Mouse (Mus musculus) heart, embryonic 16.5 days (tissue): Measurements from ENCODE around the gene Eif4g3. TPM values are rescaled to one million over a fixed set of nuclear protein-coding genes. Genes with fewer than 3 reads are reported as not detected.

Experiments
- ATAC-seq: fragments of 200-750 bp; cut with Nextera tagmentation; replicated peaks from 2 replicates; pipeline ENCODE4 v1.8.0; 2017; ENCODE audit warnings: moderate number of reproducible peaks; ENCODE audit not compliant: insufficient read depth, low FRiP score; ENCODE audit errors: extremely low read depth
- H3K27ac ChIP-seq: fragments of 300-500 bp; sonication (generic); 2 replicates; pipeline ENCODE4 v1.5.1; 2014; ENCODE audit warnings: mild to moderate bottlenecking, low read length, control low read depth, moderate library complexity
- H3K27me3 ChIP-seq: fragments of 300-500 bp; sonication (generic); 2 replicates; pipeline ENCODE4 v1.6.1; 2014; ENCODE audit warnings: low read length, mixed read lengths; ENCODE audit not compliant: control insufficient read depth, insufficient read depth
- H3K36me3 ChIP-seq: fragments of 300-500 bp; sonication (generic); 2 replicates; pipeline ENCODE4 v1.6.1; 2014; ENCODE audit not compliant: control insufficient read depth, insufficient read depth
- H3K4me1 ChIP-seq: fragments of 300-500 bp; sonication (generic); 2 replicates; pipeline ENCODE4 v1.6.1; 2014; ENCODE audit warnings: low read length, mixed read lengths; ENCODE audit not compliant: control insufficient read depth, insufficient read depth
- H3K4me2 ChIP-seq: fragments of 300-500 bp; sonication (generic); 2 replicates; pipeline ENCODE4 v1.6.1; 2014; ENCODE audit warnings: low read depth, mild to moderate bottlenecking, control low read depth, low read length
- H3K4me3 ChIP-seq: fragments of 300-500 bp; sonication (generic); 2 replicates; pipeline ENCODE4 v1.5.1; 2014; ENCODE audit warnings: mild to moderate bottlenecking, control low read depth, low read length
- H3K9ac ChIP-seq: fragments of 300-500 bp; sonication (generic); 2 replicates; pipeline ENCODE4 v1.6.1; 2014; ENCODE audit warnings: low read length, control low read depth
- H3K9me3 ChIP-seq: fragments of 300-500 bp; sonication (generic); replicated peaks from 2 replicates; pipeline ENCODE4 v1.6.1; 2016; ENCODE audit warnings: low read length; ENCODE audit not compliant: control insufficient read depth
- WGBS: fragments of 180-500 bp; shearing (Covaris S2); extraction: QIAGEN DNeasy Blood & Tissue Kit; methylation state at CpG from one replicate; pipeline ENCODE4 v1.1.7; 2014; 5-methylcytosine and 5-hydroxymethylcytosine counted together
- polyA plus RNA-seq: library from polyadenylated mRNA; unstranded; fragments of >200 nt; fragmentation: Nextera tagmentation; extraction: Ambion mirVana; gene quantifications from 2 replicates; pipeline ENCODE4 v1.2.1, GENCODE M21; 2015

Gene Eif4g3
- polyA plus RNA-seq, 1 experiment from 2014 or later: 18.9 TPM

- H3K9me3 ChIP-seq: no peaks in the 10 kb centered on the region
- H3K27ac ChIP-seq: no peak overlapping the region
- H3K36me3 ChIP-seq: peaks cover 5% of the 10 kb centered on the region; the same call in 1 of the 2 replicates
- H3K4me1 ChIP-seq: no peaks in the 10 kb centered on the region
- H3K27me3 ChIP-seq: no peaks in the 10 kb centered on the region
- no peak overlapping the region for H3K4me3 ChIP-seq
- ATAC-seq: no peak
- no peak overlapping the region for H3K9ac ChIP-seq
- WGBS: 82% methylated on average over 4 of the region's 4 CpGs
- H3K4me2 ChIP-seq: no peak overlapping the region
Measured at GRCm38 (mm10) chr4:138149977-138150376, 157.2 kb downstream of the Eif4g3 start.

- H3K27ac ChIP-seq: no peak overlapping the region
- H3K4me2 ChIP-seq: no peak overlapping the region
- no peak overlapping the region for H3K9ac ChIP-seq
- H3K27me3 ChIP-seq: no peaks in the 10 kb centered on the region
- 88% methylated on average over 9 of the region's 9 CpGs for WGBS
- no peaks in the 10 kb centered on the region for H3K4me1 ChIP-seq
- no peak for ATAC-seq
- no peaks in the 10 kb centered on the region for H3K9me3 ChIP-seq
- H3K4me3 ChIP-seq: no peak overlapping the region
- peaks cover 5% of the 10 kb centered on the region for H3K36me3 ChIP-seq
Measured at GRCm38 (mm10) chr4:138151226-138151625, 158.4 kb downstream of the Eif4g3 start.

- H3K36me3 ChIP-seq: peaks cover 19% of the 10 kb centered on the region
- no peak for ATAC-seq
- 59% methylated on average over 3 of the region's 3 CpGs for whole genome bisulfite sequencing
Measured at GRCm38 (mm10) chr4:138153980-138154379, 161.2 kb downstream of the Eif4g3 start.

GRCm38 (mm10) chr4:138160918-138161317 lies 168.1 kb downstream of the Eif4g3 start:
- ATAC-seq: no peak; the same call in 1 of the 2 replicates
- H3K4me3 ChIP-seq: no peak overlapping the region
- no peaks in the 10 kb centered on the region for H3K9me3 ChIP-seq
- H3K9ac ChIP-seq: no peak overlapping the region
- H3K4me2 ChIP-seq: no peak overlapping the region
- H3K4me1 ChIP-seq: peaks cover 28% of the 10 kb centered on the region
- no peaks in the 10 kb centered on the region for H3K27me3 ChIP-seq
- peak overlapping the region; percentile 50 for H3K27ac ChIP-seq
- peaks cover 23% of the 10 kb centered on the region for H3K36me3 ChIP-seq
- WGBS: 34% methylated on average over 5 of the region's 5 CpGs

More at GRCm38 (mm10) chr4:138153980-138154379, 161.2 kb downstream of the Eif4g3 start:
- H3K27ac ChIP-seq: no peak overlapping the region
- H3K9me3 ChIP-seq: no peaks in the 10 kb centered on the region
- no peaks in the 10 kb centered on the region for H3K27me3 ChIP-seq
- no peak overlapping the region for H3K4me2 ChIP-seq
- H3K4me1 ChIP-seq: no peaks in the 10 kb centered on the region
- no peak overlapping the region for H3K4me3 ChIP-seq
- H3K9ac ChIP-seq: no peak overlapping the region

GRCm38 (mm10) chr4:138161550-138161949 lies 168.7 kb downstream of the Eif4g3 start:
- Histone ChIP-seq H3K36me3 (peaks cover 26% of the 10 kb centered on the region), H3K27ac (no peak overlapping the region), H3K9me3 (no peaks in the 10 kb centered on the region), H3K4me3 (no peak overlapping the region), H3K4me2 (no peak overlapping the region), H3K27me3 (no peaks in the 10 kb centered on the region), H3K4me1 (peaks cover 28% of the 10 kb centered on the region), H3K9ac (no peak overlapping the region)
- WGBS: 43% methylated on average over 3 of the region's 3 CpGs
- ATAC-seq: peak; percentile 51; the same call in 1 of the 2 replicates

GRCm38 (mm10) chr4:138163836-138164235 lies 171.0 kb downstream of the Eif4g3 start:
- H3K27me3 ChIP-seq: no peaks in the 10 kb centered on the region
- H3K27ac ChIP-seq: peak overlapping the region; percentile 60
- peaks cover 28% of the 10 kb centered on the region for H3K4me1 ChIP-seq
- no peak overlapping the region for H3K4me3 ChIP-seq
- no peaks in the 10 kb centered on the region for H3K9me3 ChIP-seq
- peaks cover 23% of the 10 kb centered on the region for H3K36me3 ChIP-seq
- no peak overlapping the region; the same call in 1 of the 2 replicates for H3K9ac ChIP-seq
- no peak overlapping the region for H3K4me2 ChIP-seq
- no peak; the same call in 1 of the 2 replicates for ATAC-seq
- 43% methylated on average over 2 of the region's 2 CpGs for WGBS

- H3K9ac ChIP-seq: no peak overlapping the region
- H3K4me2 ChIP-seq: no peak overlapping the region
- no peak for ATAC-seq
- H3K4me3 ChIP-seq: no peak overlapping the region
- H3K36me3 ChIP-seq: peaks cover 20% of the 10 kb centered on the region
- H3K4me1 ChIP-seq: peaks cover 28% of the 10 kb centered on the region
- WGBS: 74% methylated on average over 2 of the region's 2 CpGs
- peak overlapping the region; percentile 60 for H3K27ac ChIP-seq
- H3K9me3 ChIP-seq: no peaks in the 10 kb centered on the region
- H3K27me3 ChIP-seq: no peaks in the 10 kb centered on the region
Measured at GRCm38 (mm10) chr4:138164860-138165259, 172.0 kb downstream of the Eif4g3 start.

GRCm38 (mm10) chr4:138166519-138166918 lies 173.7 kb downstream of the Eif4g3 start:
- no peaks in the 10 kb centered on the region for H3K9me3 ChIP-seq
- peaks cover 28% of the 10 kb centered on the region for H3K36me3 ChIP-seq
- peaks cover 15% of the 10 kb centered on the region for H3K4me1 ChIP-seq
- no peak overlapping the region for H3K27ac ChIP-seq
- H3K4me3 ChIP-seq: no peak overlapping the region
- no peak overlapping the region for H3K4me2 ChIP-seq
- ATAC-seq: no peak
- H3K9ac ChIP-seq: no peak overlapping the region
- 88% methylated on average over 10 of the region's 10 CpGs for WGBS
- H3K27me3 ChIP-seq: no peaks in the 10 kb centered on the region

GRCm38 (mm10) chr4:138168162-138168561 lies 175.3 kb downstream of the Eif4g3 start:
- peaks cover 15% of the 10 kb centered on the region for H3K4me1 ChIP-seq
- no peak overlapping the region for H3K9ac ChIP-seq
- H3K36me3 ChIP-seq: peaks cover 38% of the 10 kb centered on the region
- WGBS: 87% methylated on average over 3 of the region's 3 CpGs
- no peaks in the 10 kb centered on the region for H3K27me3 ChIP-seq
- no peak overlapping the region for H3K4me3 ChIP-seq
- ATAC-seq: 0 out of 2 replicates have a peak, but pooled peaks have one; percentile 35
- H3K9me3 ChIP-seq: no peaks in the 10 kb centered on the region
- H3K4me2 ChIP-seq: no peak overlapping the region
- no peak overlapping the region for H3K27ac ChIP-seq
